Mouse (Mus musculus): ENCODE data around the gene Tgfbr2. TPM values are rescaled to one million over a fixed set of nuclear protein-coding genes. Genes with fewer than 3 reads are reported as not detected.

Gene Tgfbr2
- total and polyA plus RNA-seq, 3 experiments = 19.6 to 46.3 (median 42.8) TPM

DNA sequence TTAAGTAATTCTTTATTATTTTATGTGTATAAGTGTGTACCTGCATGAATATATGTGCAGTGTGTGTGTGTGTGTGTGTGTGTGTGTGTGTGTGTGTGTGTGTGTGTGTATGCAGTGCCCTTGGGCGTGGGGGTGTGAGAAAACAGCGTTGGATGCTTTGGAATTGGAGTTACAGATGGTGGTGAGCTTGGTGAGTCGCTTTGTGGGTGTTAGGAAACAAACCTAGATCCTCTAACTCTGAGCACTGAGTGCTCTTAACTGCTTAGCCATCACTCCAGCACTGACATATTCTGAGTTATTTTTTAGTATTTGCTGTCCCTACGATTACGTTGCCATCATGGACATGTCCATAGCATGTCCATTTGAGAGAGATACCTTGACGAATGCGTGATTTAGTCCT is 59.3 kb downstream of the Tgfbr2 start:
- no peak overlapping the region for H3K4me3 ChIP-seq (replicated peaks in 1 of 3; ENCODE audit: low read depth in 2 of 3, low read length in 2 of 3, poor library complexity in 1 of 3)
- H3K27ac ChIP-seq (ENCODE audit: insufficient read depth, low read depth) = no peak overlapping the region
- H3K79me2 ChIP-seq (replicated peaks; ENCODE audit: control insufficient read depth, extremely low read depth, insufficient read depth, poor library complexity, severe bottlenecking) = peaks cover 2% of the 10 kb centered on the region
- peaks cover 11 to 21% of the 10 kb centered on the region in 2 experiments for H3K4me1 ChIP-seq (ENCODE audit: control insufficient read depth in 1 of 2, insufficient read depth in 2 of 2)
- in situ Hi-C loops (cut with MboI; ENCODE audit: low pct_ligation_motif_present, low pct_unique_long_range_greater_than_20kb, low sequenced_read_pairs) (no loop called here), dilution Hi-C loops (cut with MboI; ENCODE audit: extremely low pct_ligation_motif_present, extremely low pct_unique_long_range_greater_than_20kb, low sequenced_read_pairs) (no loop called here)
- no peak for TF ChIP-seq TCF12 (IDR thresholded peaks at IDR 0.05; ENCODE audit: low read depth, low read length)
- no peak for TF ChIP-seq ZKSCAN1 (IDR thresholded peaks at IDR 0.05; ENCODE audit: borderline replicate concordance, low read depth, low read length)
- TF ChIP-seq MAZ (IDR thresholded peaks at IDR 0.05; ENCODE audit: low read depth, low read length) = no peak
- no peak for TF ChIP-seq TBP (conservative IDR thresholded peaks at IDR 0.05; ENCODE audit: low read depth, low read length)
- no peak for TF ChIP-seq CHD1 (IDR thresholded peaks at IDR 0.05; ENCODE audit: low read depth, low read length)
- no peak for DNase-seq (ENCODE audit: extremely low read depth)
- peaks cover 83 to 90% of the 10 kb centered on the region in 2 experiments for H3K36me3 ChIP-seq (replicated peaks in 1 of 2; ENCODE audit: control insufficient read depth in 1 of 2, insufficient read depth in 1 of 2, low read length in 1 of 2)
- no peak overlapping the region for H3K4me2 ChIP-seq (ENCODE audit: insufficient read depth, low read depth, poor library complexity, severe bottlenecking)
- H3K27me3 ChIP-seq (replicated peaks) = no peaks in the 10 kb centered on the region
- no peak overlapping the region for H3K9ac ChIP-seq (ENCODE audit: insufficient read depth, low read depth)
- no peaks in the 10 kb centered on the region for H3K9me3 ChIP-seq (replicated peaks; ENCODE audit: low read length)

DNA sequence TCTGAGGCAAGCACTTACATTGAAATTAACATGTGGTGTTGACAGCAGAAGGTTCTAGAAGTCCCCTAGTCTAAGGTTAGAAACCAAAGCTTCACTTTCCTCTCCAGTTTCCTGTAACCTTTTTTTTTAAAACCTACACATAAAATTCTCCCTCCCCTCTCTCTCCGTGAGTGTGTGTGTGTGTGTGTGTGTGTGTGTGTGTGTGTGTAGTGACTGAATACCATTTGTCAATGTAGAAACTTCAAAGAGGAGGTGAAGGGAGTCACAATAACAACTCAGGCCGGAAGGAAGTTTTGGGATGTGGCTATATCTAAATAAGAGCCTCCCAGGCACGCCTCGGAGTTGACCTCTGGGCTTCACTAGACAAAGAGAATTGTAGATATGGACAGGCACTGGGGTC is 60.8 kb downstream of the Tgfbr2 start:
- Histone ChIP-seq H3K27me3 (replicated peaks) (no peaks in the 10 kb centered on the region), H3K36me3 (replicated peaks in 1 of 2; ENCODE audit: control insufficient read depth in 1 of 2, insufficient read depth in 1 of 2, low read length in 1 of 2) (peaks cover 86 to 92% of the 10 kb centered on the region in 2 experiments), H3K4me3 (replicated peaks in 1 of 3; ENCODE audit: low read depth in 2 of 3, low read length in 2 of 3, poor library complexity in 1 of 3) (no peak overlapping the region), H3K79me2 (replicated peaks; ENCODE audit: control insufficient read depth, extremely low read depth, insufficient read depth, poor library complexity, severe bottlenecking) (peaks cover 2% of the 10 kb centered on the region), H3K27ac (ENCODE audit: insufficient read depth, low read depth) (peak overlapping the region; percentile 29; the same call in 1 of the 2 replicates), H3K9ac (ENCODE audit: insufficient read depth, low read depth) (no peak overlapping the region), H3K4me2 (ENCODE audit: insufficient read depth, low read depth, poor library complexity, severe bottlenecking) (no peak overlapping the region), H3K4me1 (ENCODE audit: control insufficient read depth in 1 of 2, insufficient read depth in 2 of 2) (peaks cover 11 to 21% of the 10 kb centered on the region in 2 experiments), H3K9me3 (replicated peaks; ENCODE audit: low read length) (peaks cover 5% of the 10 kb centered on the region)
- TF ChIP-seq POLR2AphosphoS2 (IDR thresholded peaks at IDR 0.05; ENCODE audit: low read depth, low read length) (no peak), BHLHE40 (IDR thresholded peaks at IDR 0.05; ENCODE audit: low read depth, low read length) (no peak), ZMIZ1 (IDR thresholded peaks at IDR 0.05; ENCODE audit: low read depth, low read length) (no peak), ZNF384 (IDR thresholded peaks at IDR 0.05; ENCODE audit: low read depth, low read length) (peak; percentile 89), NRF1 (IDR thresholded peaks at IDR 0.05; ENCODE audit: low read depth, low read length) (no peak), MXI1 (IDR thresholded peaks at IDR 0.05; ENCODE audit: low read depth, low read length) (no peak), IRF4 (IDR thresholded peaks at IDR 0.05; ENCODE audit: low read depth, low read length) (peak; percentile 53; the same call in 1 of the 2 replicates), MEF2A (IDR thresholded peaks at IDR 0.05; ENCODE audit: borderline replicate concordance, low read depth, low read length) (peak; percentile 60; the same call in 1 of the 2 replicates), HCFC1 (IDR thresholded peaks at IDR 0.05; ENCODE audit: low read depth, low read length) (no peak), CHD1 (IDR thresholded peaks at IDR 0.05; ENCODE audit: low read depth, low read length) (no peak), CTCF (conservative IDR thresholded peaks at IDR 0.05 in 1 of 2, IDR thresholded peaks at IDR 0.05 in 1 of 2; ENCODE audit: low read depth in 2 of 2, low read length in 2 of 2) (no peak)
- peak; percentile 35 for DNase-seq (ENCODE audit: extremely low read depth)
- dilution Hi-C loops (cut with MboI; ENCODE audit: extremely low pct_ligation_motif_present, extremely low pct_unique_long_range_greater_than_20kb, low sequenced_read_pairs) = no loop called here
- in situ Hi-C loops (cut with MboI; ENCODE audit: low pct_ligation_motif_present, low pct_unique_long_range_greater_than_20kb, low sequenced_read_pairs) = no loop called here

Measured in CH12.LX (cell line).